Mouse (Mus musculus) kidney, adult 18-20 months (tissue): Measurements from ENCODE around the gene Gm6034.
A peak's percentile ranks its signal among the peaks of the same experiment; 100 is the strongest.
"Not testable (repeated sequence)": the region's sequence is repeated elsewhere in the genome, so short reads cannot be mapped to it uniquely, and the experiment has no call there.

Source experiments
- DNase-seq: peaks from one replicate; pipeline ENCODE4 v3.0.0; 2021

Gm6034 gene

GRCm38 (mm10) chr17:36023710-36024654, 18.8 kb upstream of the Gm6034 start:
- DNase-seq: peak; percentile 42

DNA sequence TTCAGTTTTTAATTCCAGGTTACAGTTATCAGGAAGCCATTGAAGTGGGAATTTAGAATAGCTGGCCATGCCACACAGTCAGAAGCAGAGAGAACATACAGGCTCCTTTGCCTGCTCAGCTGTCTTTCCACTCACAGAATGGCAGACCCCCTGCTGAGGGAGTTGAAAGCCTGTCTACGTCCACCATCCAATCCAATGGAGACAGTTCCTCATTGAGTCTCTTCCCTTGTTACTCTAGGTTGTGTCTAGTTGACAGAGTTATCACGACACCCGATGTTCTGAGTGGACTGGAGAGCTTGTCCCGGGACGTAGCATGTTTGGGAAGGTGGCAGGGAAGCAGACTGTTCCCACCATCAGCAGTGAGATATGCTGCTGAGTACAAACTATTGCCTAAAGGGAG, 17.6 kb upstream of the Gm6034 start:
- no peak for DNase-seq

- DNase-seq: no peak
Observed at GRCm38 (mm10) chr17:36025901-36026300, 16.9 kb upstream of the Gm6034 start.

- DNase-seq: no peak
Observed at GRCm38 (mm10) chr17:36027663-36028062, 15.1 kb upstream of the Gm6034 start.

DNA sequence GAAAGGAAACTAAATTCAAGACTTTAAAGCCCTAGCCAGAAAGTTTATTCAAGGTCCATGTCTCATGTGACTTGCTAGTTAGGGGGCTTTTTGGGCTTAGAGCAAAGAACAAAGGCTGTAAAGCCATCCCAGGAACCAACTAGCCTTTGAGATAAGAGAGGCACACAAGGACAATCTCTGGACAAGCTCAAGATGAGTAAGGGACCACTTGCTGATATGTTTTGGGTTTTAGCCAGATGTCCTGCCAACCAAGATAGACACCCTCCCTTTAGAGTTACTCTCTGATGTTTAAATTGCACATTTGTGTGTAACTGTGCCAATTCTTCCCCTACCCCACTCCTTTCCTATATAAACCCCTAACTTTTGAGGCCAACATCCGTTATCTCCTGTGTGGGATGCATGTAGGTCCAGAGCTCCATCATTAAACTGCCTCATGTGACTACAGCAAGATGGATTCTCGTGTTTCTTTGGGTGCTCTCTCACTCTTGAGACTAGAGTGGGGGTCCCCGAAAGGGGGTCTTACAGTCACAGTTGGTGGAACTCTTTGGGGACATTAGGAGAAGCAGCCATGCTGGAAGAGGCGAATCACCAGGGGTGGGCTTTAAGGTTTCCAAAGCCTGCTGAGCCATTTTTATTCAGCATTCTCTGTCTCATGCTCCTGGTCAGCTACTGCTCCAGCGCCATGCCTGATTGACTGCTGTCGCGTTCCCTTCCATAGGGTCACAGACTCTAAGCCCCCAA, 13.7 kb upstream of the Gm6034 start:
- no peak for DNase-seq

DNA sequence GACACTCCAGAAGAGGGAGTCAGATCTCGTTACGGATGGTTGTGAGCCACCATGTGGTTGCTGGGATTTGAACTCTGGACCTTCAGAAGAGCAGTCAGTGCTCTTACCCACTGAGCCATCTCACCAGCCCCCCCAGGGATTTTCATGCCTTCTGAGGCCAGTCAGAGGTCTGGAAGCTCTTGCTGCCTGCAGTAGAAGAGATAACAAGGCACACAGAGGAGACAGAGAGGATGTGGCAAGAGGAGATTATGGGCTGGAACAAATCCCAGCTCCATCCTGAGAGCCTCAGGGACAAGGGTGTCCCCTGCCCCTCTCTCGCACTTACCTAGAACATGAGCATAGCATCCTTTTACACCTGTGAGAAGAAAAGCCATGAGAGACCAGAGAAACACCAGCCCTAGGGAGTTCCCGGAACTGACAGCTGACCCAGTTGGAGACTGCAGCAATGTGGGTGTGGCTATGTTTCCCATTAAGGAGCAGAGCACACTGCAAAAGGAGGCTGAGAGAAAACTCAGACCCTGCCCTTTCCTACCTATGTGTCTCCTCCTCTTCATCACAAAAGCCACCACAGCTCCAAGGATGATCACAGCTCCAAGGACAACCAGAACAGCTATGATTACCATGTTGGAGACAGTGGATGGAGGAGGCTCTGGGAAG, 12.6 kb upstream of the Gm6034 start:
- not testable (repeated sequence) for DNase-seq

DNA sequence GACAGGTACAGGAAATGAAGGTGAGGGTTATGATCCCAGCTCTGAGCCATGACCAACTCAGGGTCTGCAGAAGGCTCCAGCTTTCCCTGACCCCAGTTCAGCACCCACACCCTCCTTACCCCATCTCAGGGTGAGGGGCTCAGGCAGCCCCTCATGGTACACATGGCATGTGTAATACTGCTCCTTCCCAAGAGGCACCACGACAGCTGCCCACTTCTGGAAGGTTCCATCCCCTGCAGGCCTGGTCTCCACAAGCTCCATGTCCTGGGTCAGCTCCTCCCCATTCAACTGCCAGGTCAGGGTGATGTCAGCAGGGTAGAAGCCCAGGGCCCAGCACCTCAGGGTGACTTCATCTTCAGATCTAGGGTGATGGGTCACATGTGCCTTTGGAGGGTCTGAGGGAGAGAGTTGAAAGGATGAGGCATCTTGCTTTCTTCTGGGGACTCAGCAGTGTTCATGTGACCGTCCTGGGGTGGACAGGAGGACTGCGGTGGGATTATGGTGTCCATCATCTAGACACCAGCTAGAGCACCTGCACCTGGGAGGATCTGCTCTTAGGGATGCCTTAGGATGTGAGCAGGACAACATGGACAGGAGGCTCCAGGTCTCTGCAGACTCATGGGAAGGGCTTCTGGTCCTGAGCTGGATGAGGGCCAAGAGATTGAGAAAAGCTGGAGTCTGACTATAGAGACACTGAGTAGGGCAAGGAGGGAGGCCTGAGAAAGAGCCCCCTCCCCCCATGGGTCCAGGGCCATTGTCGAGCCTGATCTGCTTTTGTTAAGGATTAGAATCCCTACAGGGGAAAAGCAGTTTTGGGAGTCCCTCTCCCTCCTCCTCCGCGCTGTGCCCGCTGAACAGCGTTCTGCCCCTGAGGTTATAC, 11.8 kb upstream of the Gm6034 start:
- not testable (repeated sequence) for DNase-seq

DNA sequence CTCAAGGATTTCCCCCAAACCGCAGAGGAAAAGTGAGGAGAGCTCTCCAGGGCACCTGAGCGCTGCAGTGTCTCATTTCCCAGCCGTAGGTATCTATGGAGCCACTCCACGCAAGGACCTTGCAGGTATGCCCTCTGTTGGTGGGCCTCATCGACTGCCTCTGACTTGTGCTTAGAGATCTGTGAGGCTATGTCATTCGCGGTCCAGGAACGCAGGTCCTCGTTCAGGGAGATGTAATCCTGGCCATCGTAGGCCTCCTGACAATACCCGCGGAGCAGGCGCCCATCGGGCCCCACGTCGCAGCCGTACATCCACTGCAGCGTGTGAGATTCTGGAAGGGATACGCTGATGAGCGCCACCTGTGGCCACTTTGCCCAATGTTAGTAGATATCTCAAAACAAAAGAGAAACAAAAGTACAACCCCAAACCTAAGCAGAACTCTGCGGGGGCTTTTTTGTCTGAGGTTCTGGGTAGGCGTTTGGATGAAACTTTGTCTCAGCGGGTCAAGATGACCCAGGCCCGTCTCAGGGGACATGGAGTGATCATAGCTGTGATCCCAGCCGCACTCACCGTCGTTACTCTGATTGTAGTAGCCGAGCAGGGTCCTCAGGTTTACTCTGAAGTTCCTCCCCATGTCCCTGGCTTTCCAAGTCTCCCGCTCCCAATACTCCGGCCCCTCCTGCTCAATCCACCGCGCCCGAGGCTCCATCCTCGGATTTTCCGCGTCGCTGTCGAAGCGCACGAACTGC, 11.0 kb upstream of the Gm6034 start:
- peak; percentile 85 for DNase-seq

DNA sequence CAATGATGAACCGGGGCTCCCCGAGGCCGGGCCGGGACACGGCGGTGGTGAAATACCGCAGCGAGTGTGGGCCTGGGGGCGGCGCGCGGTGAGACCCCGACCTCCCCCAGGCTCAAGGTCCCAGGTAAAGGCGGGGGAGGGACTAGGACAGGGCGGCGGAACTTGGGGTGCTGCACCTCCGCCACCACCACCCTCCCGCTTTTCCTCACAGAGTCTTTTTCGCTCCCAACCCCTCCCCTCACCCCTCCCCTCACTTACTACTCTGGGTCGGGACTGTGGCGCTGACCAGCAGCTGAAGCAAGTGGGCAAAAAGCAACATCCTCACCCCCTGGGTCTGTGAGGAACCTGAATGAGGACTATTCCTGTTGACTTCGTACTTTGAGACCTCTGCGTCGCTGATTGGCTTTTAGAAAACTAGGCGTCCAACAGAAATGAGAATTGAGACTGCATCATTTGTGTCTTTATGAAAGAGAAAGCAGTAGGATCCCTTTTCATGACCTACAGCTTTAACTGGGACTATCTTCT, 10.3 kb upstream of the Gm6034 start, which contains the start of gene H2-T23:
Gene H2-T23, minus strand, starts transcription at position 505 of the 525 bp plus-strand sequence.
- DNase-seq: peak; percentile 65

DNA sequence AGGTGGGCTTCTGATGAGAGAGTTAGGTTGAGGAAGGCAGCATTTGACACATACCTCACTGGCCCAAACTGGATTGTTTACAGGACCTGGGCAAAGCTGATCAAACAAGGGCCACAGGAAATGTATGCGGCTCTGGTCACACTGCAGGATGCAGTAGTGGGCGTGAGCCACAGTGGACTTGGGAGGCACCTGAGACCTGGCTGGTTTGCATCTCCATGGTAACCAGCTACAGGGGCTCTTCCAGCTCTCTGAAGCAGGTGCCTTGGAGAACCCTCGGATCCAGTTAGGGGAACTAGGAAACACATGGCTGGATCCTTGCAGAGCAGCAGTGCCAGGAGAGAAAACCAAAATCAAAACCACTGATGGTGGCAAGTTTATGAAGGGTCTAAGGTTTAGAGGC, 8.2 kb upstream of the Gm6034 start:
- not testable (repeated sequence) for DNase-seq

DNA sequence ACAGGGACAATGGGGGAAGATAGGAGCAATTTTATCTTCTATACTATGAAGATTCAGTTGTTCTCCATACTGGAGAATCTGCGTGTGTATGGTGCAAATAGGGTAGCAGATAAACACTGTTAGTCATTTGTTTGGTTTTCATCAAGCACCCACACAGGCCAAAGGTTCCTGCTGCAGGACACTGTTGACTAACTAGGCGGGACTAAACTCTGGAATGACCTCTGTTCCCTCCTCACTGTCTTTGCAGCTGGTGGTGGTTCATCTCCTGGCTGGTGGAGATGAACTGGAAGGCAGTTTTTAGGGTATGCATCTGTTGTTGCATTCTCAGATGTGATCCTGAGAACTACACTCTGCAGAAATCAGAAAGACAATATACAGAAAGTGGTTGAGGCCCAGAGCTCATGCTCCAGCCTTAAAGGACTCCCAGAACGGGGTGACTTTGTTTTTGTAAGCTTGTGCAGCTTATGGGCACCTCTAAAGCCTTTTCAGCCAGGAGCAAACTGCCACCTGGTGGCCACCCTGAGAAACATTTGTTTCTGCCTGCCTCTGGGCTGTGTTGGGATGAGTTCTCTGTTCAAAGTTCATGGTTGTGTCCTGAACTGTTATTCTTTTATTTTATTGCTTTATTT, 7.6 kb upstream of the Gm6034 start:
- DNase-seq: peak; percentile 74

- DNase-seq: not testable (repeated sequence)
Observed at GRCm38 (mm10) chr17:36036126-36036525, 6.6 kb upstream of the Gm6034 start.

DNA sequence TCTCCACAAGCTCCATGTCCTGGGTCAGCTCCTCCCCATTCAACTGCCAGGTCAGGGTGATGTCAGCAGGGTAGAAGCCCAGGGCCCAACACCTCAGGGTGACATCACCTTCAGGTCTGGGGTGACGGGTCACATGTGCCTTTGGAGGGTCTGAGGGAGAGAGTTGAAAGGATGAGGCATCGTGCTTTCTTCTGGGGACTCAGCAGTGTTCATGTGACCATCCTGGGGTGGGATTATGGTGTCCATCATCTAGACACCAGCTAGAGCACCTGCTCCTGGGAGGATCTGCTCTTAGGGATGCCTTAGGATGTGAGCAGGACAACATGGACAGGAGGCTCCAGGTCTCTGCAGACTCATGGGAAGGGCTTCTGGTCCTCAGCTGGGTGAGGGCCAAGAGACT, 2.2 kb upstream of the Gm6034 start:
- not testable (repeated sequence) for DNase-seq

GRCm38 (mm10) chr17:36042055-36042454, 706 bp upstream of the Gm6034 start:
- not testable (repeated sequence) for DNase-seq

- no peak for DNase-seq
Observed at GRCm38 (mm10) chr17:36043286-36043685, 525 bp downstream of the Gm6034 start.

- not testable (repeated sequence) for DNase-seq
Observed at GRCm38 (mm10) chr17:36057927-36058326, 15.2 kb downstream of the Gm6034 start.

DNA sequence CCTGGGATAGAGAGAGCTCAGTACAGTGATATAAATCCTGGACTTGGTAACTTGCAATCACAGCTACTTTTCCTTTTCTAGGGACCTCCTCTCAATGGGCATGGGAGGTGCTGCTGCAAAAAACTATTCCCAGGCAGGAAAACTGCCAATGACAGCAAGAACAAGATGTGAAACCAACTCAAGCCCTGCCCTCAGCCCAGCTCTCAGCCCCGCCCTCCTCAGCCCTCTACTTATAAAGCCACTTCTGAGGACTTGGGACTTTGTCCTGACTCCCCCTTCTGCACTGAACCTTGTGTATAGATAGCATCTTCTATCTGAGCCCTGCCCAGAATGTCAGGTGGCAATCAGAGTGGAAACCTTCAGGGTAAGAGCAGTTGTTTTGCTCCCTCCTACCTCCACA, 15.6 kb downstream of the Gm6034 start, which contains the start of gene Gm11127:
Gene Gm11127, minus strand, starts transcription at position 10 of the 400 bp plus-strand sequence.
- DNase-seq: peak; percentile 30

DNA sequence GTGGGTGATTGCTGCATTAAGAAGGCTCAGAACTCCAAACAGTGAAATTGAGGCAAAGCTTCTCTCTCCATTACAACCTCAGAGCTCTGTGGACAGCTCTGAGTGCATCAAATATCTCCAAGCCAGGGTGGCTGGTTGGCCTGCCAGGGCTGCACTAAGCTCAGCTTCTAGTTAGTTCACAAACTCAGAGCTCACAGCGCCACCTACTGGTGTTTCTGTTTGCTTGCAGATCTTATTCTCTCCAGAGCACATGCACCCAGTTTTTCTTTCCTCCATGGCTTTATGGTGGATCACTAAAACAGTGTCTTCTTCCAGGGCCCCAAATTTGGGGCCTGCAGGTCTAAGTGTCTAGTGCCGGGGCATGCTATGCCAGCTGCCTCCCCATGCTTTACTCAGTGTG, 18.1 kb downstream of the Gm6034 start:
- DNase-seq: peak; percentile 86

GRCm38 (mm10) chr17:36081901-36082300, 39.1 kb downstream of the Gm6034 start:
- DNase-seq: not testable (repeated sequence)

DNA sequence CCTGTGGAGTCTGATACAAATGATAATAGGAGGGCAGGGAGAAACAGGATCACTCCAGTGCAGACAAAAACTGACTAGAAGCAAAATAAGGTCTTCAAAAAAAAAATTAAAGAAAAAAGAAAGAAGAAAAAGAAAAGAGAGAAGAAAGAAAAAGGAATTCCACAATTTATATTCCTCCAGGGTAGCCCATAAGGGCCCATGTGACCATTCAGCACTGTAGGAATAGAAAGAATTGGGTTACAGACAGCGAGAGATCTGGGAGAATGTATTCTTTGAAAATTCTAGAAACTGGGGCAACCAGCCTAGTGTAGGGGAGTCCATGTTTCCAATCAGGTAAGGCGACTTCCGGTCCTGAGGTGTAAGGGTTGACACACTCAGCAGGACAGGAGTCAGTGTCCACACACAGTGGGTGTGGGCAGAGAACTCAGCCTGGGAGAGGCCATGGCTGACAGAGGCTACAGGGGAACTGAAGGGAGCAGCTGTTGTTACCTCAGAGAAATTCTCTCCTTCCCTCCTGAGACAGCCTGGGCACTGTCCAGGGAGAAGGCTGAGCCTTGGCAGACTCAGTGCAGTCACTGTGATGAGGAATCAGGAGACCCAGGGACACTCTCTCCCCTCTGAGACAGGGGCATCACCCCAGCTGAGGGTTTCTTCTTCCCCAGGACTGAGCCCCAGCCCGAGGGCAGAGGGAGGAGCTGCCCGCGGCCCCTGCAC, 39.9 kb downstream of the Gm6034 start:
- not testable (repeated sequence) for DNase-seq
